Mouse (Mus musculus) liver, adult 2 months (tissue): ENCODE measurements around the gene Pde4d. TPM values are rescaled to one million over a fixed set of nuclear protein-coding genes. Genes with fewer than 3 reads are reported as not detected.

Experiments used
- DNase-seq: peaks from one replicate; pipeline ENCODE4 v3.0.0-alpha.2; 2011; ENCODE audit warnings: low read depth, low spot score; ENCODE audit errors: extremely low read depth
- H3K27ac ChIP-seq: fragments of 200-500 bp; replicated peaks from 2 replicates; pipeline ENCODE4 v1.5.1; 2012; ENCODE audit warnings: low read depth, mild to moderate bottlenecking, control low read depth, inconsistent platforms, low read length; ENCODE audit not compliant: insufficient read depth
- H3K27me3 ChIP-seq: fragments of 200-500 bp; 2 replicates; pipeline ENCODE4 v1.6.1; 2012; ENCODE audit warnings: mild to moderate bottlenecking, moderate library complexity, low read length, inconsistent platforms; ENCODE audit not compliant: control insufficient read depth, insufficient read depth
- H3K36me3 ChIP-seq: fragments of 200-500 bp; 2 replicates; pipeline ENCODE4 v1.6.1; 2012; ENCODE audit warnings: low read length, inconsistent platforms; ENCODE audit not compliant: control insufficient read depth, insufficient read depth
- H3K4me1 ChIP-seq: fragments of 200-500 bp; 2 replicates; pipeline ENCODE4 v1.6.1; 2011; ENCODE audit warnings: low read length; ENCODE audit not compliant: control insufficient read depth, insufficient read depth
- H3K4me3 ChIP-seq: fragments of 200-500 bp; 2 replicates; pipeline ENCODE4 v1.5.1; 2011; ENCODE audit warnings: low read depth, mild to moderate bottlenecking, control low read depth, low read length, moderate library complexity; ENCODE audit not compliant: insufficient read depth
- H3K79me2 ChIP-seq: fragments of 200-500 bp; 2 replicates; pipeline ENCODE4 v1.6.1; 2012; ENCODE audit warnings: inconsistent platforms, mild to moderate bottlenecking, low read length, moderate library complexity; ENCODE audit not compliant: control insufficient read depth, insufficient read depth
- H3K9ac ChIP-seq: fragments of 200-500 bp; 2 replicates; pipeline ENCODE4 v1.6.1; 2012; ENCODE audit warnings: low read depth, mild to moderate bottlenecking, control low read depth, inconsistent platforms, low read length
- CTCF ChIP-seq: fragments of 200-500 bp; IDR thresholded peaks from 2 replicates; pipeline ENCODE4 v1.5.1; 2011; ENCODE audit warnings: low read depth, low read length, control low read depth
- POLR2A ChIP-seq: fragments of 200-500 bp; IDR thresholded peaks from 2 replicates; pipeline ENCODE4 v1.6.1; 2011; ENCODE audit warnings: low read length, control low read depth; ENCODE audit not compliant: insufficient read depth; ENCODE audit errors: extremely low read depth
- WGBS: fragments of 180-500 bp; shearing (Covaris S2); methylation state at CpG from one replicate; pipeline ENCODE4 v1.1.7; 2018; 5-methylcytosine and 5-hydroxymethylcytosine counted together
- polyA plus RNA-seq: library from polyadenylated mRNA; depleted of rRNA; stranded (reverse); fragments of >200 nt; gene quantifications from 2 replicates; pipeline ENCODE4 v1.2.3, GENCODE M21; 2012
- total RNA-seq: library from RNA; depleted of rRNA; stranded (reverse); fragments of >200 nt; gene quantifications from 2 replicates; pipeline ENCODE4 v1.2.3, GENCODE M21; 2014

The Pde4d gene
- total and polyA plus RNA-seq, 2 experiments, result 2.3 to 13.6 TPM

DNA sequence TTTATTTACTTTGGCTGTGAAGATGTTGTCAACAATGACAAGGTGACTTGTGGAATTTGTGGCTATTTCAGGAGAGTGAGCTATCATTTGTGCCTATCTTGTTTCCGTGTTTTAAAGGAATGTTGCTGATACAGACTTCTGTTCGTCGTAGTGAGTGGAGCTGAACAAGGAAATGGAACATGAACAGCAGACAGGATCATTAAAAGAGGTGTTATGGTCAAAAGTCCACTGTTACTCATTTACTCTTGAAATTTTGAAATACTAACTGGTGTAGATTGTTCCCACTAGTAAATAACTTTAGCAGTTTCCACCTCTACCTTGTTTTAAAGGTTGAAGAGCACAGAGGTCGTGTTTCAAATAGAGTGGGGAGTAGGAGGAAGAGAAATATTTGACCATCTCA, 86.7 kb downstream of the Pde4d start:
- Histone ChIP-seq H3K79me2 (no peaks in the 10 kb centered on the region), H3K27ac (no peak overlapping the region), H3K4me1 (peaks cover 2% of the 10 kb centered on the region; the same call in 1 of the 2 replicates), H3K9ac (no peak overlapping the region), H3K4me3 (no peak overlapping the region), H3K27me3 (no peaks in the 10 kb centered on the region), H3K36me3 (no peaks in the 10 kb centered on the region)
- peak; percentile 81 for DNase-seq
- WGBS, result 15% methylated on average over 4 of the region's 4 CpGs
- TF ChIP-seq POLR2A (no peak), CTCF (no peak)

DNA sequence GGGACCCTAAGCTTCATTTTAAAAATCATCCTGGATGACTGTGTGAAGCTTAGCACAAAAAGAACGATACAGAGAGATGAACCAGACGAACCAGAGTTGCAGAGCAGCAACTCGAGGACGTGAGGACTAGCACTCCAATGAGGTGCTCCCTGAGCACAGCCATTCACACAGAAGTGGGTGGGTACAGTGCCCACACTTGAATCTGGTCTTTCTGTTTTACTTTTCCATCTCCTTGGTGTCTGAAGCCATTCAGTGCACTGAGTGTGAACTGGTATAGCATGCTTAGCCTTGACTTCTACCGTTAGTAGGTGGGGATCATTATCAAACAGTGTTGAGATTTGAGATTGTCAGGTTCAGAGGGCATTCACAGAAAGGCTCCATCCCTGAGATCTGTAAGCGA, 87.2 kb downstream of the Pde4d start:
- H3K27me3 ChIP-seq, result no peaks in the 10 kb centered on the region
- DNase-seq, result no peak
- H3K27ac ChIP-seq, result no peak overlapping the region
- peaks cover 2% of the 10 kb centered on the region; the same call in 1 of the 2 replicates for H3K4me1 ChIP-seq
- TF ChIP-seq POLR2A (no peak), CTCF (no peak)
- H3K4me3 ChIP-seq, result no peak overlapping the region
- no peaks in the 10 kb centered on the region for H3K79me2 ChIP-seq
- H3K9ac ChIP-seq, result no peak overlapping the region
- WGBS, result 73% methylated on average over 6 of the region's 6 CpGs
- no peaks in the 10 kb centered on the region for H3K36me3 ChIP-seq

DNA sequence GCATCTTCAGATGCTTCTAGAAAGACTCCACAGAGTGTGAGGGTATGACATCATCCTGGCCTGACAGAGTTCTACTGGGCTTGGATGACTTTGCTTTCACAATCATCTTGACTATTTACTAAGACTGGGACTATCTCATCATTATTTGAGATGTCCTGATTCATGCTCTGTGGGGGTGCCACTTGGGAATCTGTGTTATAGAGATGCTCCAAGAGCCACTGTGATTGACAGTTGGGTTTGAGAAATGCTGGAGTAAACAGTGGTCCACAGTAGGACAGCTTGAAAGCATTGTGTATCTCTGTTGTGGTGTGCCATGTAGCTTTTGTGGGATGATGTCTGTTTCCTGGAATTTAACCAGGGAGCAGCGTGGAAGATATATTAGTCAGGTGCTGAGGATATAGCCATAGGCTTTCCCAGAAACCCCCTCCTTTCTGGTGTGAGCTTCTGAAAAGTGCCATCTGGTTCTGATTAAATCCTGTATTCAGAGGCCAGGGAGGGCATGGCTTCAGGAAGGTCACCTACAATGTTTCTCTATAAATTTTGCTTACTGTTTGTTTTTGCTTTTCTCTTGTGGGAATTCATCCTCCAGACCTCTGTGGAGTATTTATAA, 89.1 kb downstream of the Pde4d start:
- TF ChIP-seq CTCF, result no peak
- TF ChIP-seq POLR2A, result no peak
- Histone ChIP-seq H3K4me1 (peaks cover 2% of the 10 kb centered on the region; the same call in 1 of the 2 replicates), H3K27ac (no peak overlapping the region), H3K9ac (no peak overlapping the region), H3K36me3 (no peaks in the 10 kb centered on the region), H3K79me2 (no peaks in the 10 kb centered on the region), H3K4me3 (no peak overlapping the region), H3K27me3 (no peaks in the 10 kb centered on the region)
- DNase-seq, result no peak
- WGBS, result 92% methylated on average over 1 of the region's 1 CpGs

DNA sequence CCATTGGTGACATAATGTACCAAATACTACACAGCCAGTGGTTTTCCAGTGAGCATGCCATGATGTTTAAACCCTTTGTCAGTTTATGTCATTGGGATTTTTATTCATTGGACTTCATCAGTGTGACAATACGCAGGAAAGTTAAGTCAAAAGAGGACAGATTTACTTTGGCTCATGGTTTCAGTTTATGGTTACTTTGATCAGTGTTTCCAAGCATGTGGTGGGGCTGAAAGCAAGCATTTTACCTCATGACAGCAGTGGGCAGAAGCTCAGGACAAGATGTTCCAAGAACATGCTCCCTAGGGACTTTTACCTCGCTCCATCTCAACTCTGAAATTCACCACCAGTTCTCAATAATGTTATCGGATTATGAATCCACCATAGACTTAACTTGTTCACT, 91.7 kb downstream of the Pde4d start:
- H3K36me3 ChIP-seq, result no peaks in the 10 kb centered on the region
- H3K79me2 ChIP-seq, result no peaks in the 10 kb centered on the region
- H3K4me3 ChIP-seq, result no peak overlapping the region
- TF ChIP-seq CTCF (no peak), POLR2A (no peak)
- H3K27me3 ChIP-seq, result no peaks in the 10 kb centered on the region
- peaks cover 2% of the 10 kb centered on the region; the same call in 1 of the 2 replicates for H3K4me1 ChIP-seq
- DNase-seq, result no peak
- no peak overlapping the region for H3K27ac ChIP-seq
- H3K9ac ChIP-seq, result no peak overlapping the region
- WGBS, result 82% methylated on average over 3 of the region's 3 CpGs

DNA sequence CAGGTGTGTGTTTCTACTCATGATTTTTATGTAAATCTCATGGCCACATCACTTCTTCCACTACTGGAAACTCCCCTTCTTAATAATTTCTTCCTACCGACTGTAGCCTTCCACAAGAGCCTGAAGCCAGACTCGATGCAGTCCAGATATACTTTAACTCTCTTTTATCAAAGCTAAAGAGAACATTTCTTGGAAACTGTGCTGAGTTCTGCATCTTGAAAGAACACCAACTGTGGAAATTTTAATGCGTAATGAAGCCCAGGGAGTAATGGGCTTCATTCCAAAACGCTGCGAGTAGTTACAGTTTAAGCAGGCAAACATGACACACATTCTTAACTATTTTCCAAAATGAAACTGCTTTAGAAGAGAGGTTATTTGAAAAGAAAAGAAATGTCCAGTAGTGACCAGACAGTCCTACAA, 92.6 kb downstream of the Pde4d start:
- Histone ChIP-seq H3K9ac (no peak overlapping the region), H3K36me3 (no peaks in the 10 kb centered on the region), H3K27me3 (no peaks in the 10 kb centered on the region), H3K4me3 (no peak overlapping the region), H3K79me2 (no peaks in the 10 kb centered on the region), H3K27ac (no peak overlapping the region), H3K4me1 (no peaks in the 10 kb centered on the region; the same call in 1 of the 2 replicates)
- TF ChIP-seq CTCF, result no peak
- no peak for TF ChIP-seq POLR2A
- peak; percentile 33 for DNase-seq
- WGBS, result 52% methylated on average over 5 of the region's 5 CpGs

DNA sequence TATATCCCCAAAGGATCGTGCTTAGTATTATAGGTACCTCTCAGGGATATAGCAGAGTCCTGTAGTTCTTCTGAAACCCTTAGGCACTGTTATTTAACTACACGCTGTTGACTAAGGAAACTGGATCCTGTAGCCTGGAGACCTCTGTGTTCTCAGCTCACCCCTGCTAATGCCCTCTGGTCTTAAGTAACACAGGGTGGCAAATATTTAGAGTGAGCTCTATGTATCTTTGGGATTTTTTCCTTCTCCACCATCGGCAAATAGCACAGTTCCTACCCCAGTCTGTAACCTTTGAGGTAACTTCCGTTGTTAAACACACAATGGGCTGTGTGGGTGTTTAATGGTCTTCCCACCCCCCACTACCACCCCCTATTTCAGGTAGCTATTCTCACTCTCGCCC, 102.5 kb downstream of the Pde4d start:
- no peak overlapping the region for H3K9ac ChIP-seq
- no peak overlapping the region for H3K4me3 ChIP-seq
- H3K27ac ChIP-seq, result no peak overlapping the region
- WGBS, result 43% methylated on average over 5 of the region's 5 CpGs
- DNase-seq, result no peak
- H3K27me3 ChIP-seq, result no peaks in the 10 kb centered on the region
- H3K79me2 ChIP-seq, result no peaks in the 10 kb centered on the region
- no peak for TF ChIP-seq CTCF
- TF ChIP-seq POLR2A, result no peak
- H3K4me1 ChIP-seq, result no peaks in the 10 kb centered on the region
- H3K36me3 ChIP-seq, result no peaks in the 10 kb centered on the region
